Mouse (Mus musculus): ENCODE data around the gene Zc3h4.

Gene Zc3h4

DNA sequence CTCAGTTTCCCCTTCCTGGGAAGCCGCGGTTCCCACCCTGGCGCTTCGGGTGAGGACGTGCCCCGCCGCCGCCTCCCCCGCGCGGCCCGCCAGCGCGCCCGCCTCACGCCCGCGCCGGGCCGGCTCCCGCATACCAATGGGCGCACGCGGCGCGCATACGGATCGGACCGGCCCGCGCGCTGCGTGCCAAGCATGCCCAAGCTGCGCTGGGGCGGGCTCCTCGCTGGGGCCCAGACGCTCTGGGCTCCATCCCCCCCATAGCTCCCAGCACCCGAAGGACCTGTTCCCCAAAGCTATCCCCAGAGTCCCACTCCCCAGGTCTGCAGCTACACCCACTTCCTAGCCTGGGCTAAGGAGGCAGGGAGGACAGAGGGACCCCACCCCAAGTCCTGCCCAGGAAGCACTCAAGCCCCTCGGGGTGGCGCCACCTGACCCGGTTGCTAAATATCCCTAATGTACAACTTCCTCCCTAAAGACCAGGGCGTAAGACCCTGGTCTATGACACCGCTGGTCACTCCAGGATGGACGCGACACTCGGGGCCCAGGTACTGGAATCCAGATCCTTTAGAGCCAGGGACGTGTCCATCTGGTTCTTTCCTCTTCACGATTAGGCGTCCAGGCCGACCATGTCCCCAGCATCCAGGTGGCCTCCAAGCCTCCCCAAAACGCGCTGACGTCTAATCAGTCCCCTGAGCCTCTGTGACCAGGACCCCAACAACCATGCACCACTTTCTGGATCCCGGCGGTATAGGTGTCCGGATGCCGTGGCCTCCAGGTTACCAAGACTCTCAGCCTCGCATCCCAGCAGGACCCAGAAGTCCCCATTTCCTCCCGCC, 75.3 kb downstream of the Zc3h4 start:
- DNase-seq (ENCODE audit: low read depth, low spot score) = no peak

DNA sequence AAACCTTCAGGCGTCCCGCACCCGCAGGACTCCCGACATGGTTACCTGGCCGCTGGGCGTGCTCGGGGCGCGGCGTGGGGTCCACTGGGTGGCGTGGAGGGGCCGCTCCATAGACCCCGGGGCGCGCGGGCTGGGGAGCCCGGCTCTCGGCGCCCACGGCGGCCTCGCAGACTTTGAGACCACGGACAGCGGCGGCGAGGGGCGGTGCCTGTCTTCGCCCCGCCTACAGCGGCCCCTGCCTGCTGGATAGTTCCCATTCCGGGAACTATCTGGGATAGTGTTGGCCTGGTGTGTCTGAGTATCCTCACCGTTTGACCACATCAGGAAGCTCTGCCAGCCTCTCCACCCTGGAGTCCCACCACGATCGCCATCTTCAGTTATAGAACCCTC, 75.9 kb downstream of the Zc3h4 start:
- DNase-seq (ENCODE audit: low read depth, low spot score) = no peak

DNA sequence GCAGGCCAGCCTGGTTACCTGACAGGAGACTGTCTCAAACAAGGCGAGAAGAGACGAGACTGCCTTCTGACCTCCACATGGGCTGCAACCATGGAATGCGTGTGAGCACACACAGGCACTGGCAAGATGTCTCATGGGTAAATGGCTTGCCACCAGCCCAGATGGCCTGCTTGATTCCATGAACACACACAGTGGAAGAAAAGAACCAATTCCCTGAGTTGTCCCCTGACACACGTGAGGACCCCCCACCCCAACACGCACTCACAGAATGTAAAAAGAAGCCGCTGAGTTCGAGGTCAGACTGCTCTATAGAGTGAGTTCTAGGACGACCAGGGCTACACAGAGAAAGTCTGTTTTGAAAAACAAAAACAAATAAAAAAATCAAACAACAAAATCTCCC, 76.9 kb downstream of the Zc3h4 start, which contains the start of gene Npas1:
TSS of gene Npas1 (minus strand) at position 101 of the 400 bp plus-strand sequence.
- no peak for DNase-seq (ENCODE audit: low read depth, low spot score)
